Mouse (Mus musculus) adrenal gland, adult 8-10 months (tissue): ENCODE data around the gene Fam198b. TPM values are rescaled to one million over a fixed set of nuclear protein-coding genes. Genes with fewer than 3 reads are reported as not detected.
"Not testable (repeated sequence)": the region's sequence is repeated elsewhere in the genome, so short reads cannot be mapped to it uniquely, and the experiment has no call there.

ENCODE experiments used
- DNase-seq: peaks from one replicate; pipeline ENCODE4 v3.0.0; 2022
- total RNA-seq, 4 experiments: library from RNA; stranded (reverse); gene quantifications; 2 replicates each; pipeline ENCODE4 v1.2.4; 2022

Fam198b gene
- total RNA-seq, 4 experiments from 2014 or later: 2.9 to 39.5 (median 10.6) TPM

DNA sequence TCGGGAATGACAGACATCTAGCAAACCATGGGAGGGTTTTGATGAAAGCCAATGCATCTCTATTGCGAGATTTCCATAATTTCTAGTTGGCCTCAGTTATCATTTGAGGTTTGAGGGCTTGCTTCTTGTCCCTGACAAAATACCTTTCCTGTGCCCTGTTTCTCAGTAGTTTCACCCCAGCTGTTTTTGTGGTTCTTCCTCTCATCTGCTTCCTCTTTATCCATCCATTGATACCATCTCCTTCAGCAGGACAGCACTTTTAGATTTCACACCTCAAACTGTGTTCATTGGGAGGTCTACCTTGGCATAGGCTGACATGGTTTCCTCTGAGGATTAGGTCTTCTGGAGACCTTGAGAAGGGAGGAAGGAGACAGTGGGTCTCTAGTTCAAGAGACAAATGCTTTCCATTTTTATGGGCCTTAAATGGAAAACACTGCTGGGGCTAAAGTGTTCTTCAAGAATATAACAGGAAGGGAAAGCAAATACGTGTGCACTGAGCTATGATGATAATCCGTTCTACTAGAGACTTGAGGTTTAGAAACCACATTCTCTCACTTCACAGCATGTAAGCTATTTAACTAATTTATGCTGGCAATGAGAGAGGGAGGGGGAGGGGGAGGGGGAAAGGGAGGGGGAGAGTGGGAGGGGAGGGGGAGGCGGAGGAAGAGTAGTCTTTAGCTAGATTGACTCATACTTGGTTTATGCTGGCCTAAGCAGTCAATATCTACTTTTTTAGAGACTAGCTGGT lies 41.8 kb downstream of the Fam198b start:
- no peak for DNase-seq

DNA sequence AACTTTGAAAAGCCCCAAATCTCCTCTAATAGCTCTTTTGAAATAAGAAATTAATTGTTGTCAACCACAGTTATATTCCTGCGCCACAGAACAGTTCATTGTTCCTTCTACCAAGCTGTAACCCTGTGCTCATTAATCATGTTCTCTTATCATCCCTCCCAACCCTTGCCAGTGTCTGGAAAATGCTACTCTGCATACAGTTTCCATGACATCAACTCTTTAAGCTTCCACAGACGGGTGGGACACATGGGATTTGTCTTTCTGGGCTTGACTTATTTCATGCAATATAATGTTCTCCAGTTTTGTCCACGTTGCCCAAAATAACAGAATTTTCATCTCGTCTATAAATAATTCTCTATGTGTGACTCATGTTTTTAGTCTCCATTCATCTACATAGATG lies 42.7 kb downstream of the Fam198b start:
- DNase-seq: no peak

DNA sequence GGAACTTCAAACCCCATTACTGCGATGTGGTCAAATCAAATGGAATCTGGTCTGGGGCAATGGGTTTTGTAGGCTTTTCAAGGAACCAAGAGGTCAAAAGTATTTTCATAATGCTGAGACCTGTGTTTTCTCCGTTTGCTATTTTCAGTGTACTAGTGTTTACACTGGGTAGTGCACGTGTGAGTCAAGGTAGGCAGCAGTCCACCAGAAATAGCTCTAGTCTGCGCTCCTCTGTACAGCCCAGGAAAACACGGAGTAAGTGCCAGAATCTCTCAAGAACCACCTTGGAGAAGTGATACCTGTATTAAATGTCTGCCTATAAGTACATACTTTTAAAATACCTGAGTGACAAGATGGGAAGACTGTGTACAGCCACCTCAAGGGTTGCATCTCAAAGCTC lies 44.1 kb downstream of the Fam198b start:
- no peak for DNase-seq

DNA sequence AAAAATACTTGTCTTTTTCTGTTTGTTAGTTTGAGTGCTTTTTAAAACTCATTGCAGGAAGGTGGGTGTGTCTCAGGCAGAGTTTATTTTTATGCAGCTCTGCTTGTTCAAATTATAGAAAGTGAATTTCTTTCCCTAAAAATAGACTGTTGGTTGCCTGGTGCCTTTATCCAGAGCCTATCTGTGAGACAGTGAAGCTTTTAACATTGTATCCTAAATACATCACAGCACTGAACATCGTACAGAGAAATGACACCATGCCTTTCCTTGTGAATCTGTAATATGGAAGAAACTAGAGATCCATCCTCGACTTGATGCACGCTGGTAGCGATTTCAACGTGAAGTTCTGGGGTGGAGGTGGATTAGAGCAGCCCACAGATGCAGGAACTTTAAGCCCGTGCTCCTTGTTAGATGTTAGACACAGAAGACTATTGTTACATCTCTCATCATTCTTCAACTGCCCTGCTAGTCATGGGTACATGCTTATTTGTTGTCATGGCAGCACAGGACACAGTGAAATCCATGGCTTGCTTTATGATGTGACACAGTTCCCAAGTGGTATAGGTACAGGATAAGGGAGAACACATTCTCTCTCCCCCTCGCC lies 45.9 kb downstream of the Fam198b start:
- no peak for DNase-seq

DNA sequence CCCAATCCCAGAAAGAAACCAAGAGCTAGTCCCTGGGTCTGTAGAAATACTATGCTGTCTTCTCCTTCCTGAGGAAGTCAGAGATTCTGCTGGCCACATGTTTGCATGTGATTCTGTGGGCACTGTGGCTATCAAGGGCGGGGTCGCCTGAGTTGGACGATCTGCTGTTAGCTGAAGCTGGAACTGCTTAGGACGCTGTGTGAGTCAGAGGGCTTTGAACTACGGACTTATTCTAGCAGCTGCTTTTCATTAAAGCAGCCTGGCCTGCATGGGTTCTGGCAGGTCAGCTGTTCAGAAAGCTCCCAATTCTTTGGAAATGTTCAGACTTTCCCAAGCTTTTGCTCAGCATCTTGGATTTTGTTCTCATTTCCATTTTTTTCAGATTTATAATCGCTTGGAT lies 51.9 kb downstream of the Fam198b start:
- no peak for DNase-seq

DNA sequence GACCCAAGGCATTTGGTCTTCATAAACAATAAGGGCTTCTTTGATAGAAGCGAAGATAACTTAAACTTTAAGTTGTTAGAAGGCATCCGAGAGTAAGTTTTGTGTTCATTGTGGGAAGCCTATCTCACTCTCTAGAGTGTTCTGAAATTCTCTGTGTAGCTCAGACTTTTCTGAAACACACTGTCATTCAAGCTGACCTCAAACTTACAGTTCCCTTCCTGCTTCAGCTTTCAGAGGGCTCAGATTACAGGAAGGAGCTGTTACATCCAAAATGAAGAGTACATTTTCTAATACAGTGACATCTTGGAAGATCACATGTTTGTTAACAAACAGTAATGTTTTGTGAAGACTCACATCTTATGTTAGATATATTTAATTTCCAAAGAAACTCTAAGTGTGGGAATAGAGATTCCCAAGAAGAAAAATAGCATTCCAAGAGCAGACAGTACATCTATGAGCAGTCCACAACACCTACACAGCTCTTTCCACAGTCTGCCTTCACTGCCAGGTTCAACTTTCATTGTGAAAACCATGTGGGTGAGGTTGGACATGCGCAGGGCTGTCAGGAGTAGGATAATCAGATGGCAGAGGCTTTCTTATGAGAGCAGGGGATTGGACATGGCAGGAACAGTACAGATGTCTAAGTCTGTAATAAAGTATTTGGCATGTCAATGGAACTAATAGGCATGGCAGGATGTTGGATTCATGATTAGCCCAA lies 52.6 kb downstream of the Fam198b start:
- no peak for DNase-seq

DNA sequence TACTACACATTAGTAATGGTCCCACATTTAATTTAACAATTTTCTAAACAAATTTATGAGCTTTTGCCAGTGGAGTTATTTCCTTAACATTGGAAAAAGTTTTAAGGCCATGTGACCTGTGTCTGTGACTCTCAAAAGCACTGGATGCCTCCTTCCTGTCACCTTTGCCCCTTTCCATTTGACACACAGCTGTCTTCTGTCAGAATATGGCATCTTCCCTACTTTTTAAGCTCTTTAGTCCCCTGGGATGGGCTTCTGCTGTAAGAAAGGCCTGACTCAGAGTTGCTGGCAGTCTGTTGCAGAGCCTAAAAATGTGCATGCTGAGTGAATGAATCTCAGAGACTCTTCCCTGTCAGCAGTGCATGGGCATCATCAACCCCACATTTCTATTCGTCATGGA lies 63.4 kb downstream of the Fam198b start:
- no peak for DNase-seq

DNA sequence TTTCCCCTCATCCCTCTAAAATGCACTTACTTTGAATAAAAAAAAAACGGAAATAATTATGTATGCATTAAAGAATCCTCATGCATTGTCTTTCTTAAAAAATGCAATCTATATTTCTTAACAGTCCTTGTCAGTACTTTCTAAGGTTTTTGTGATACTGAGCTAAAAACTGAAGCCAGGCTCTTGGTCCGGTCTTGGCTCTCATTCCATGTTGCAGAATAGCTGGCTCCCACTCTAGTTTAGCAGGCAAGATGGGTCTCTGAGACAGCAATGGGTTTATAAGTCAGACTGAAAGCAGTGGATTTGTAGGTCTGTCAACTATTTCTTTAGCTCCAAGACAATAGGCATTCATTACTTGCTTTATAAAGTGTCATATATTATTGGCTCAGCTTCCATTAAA lies 63.8 kb downstream of the Fam198b start:
- DNase-seq: no peak

DNA sequence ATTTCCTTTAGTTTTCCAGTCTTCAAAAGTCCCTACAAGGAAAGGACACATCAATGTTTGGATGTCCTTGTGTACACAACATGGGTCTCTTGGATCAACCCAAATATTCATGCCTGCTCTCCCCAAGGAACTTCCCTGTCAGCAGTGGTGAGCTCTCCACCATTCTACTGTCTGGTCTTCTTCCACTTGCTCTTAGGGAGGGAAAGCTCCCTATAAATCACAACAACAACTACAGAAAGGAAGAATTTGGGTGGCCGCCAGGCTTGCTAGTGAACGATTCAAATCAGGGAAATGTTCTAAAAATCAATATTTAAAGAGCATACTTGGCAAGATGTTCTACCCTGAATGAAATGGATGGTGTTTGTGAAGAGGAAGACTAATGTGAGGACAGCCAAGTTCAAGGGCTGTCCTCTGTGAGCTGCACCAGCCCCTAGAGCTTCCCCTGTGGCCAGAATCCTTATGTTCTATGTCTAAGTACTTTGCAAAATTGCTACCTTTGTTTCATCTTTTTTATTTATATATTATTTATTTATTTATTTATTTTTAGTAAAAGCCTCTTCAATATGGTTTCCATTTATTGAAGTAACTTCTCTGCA lies 68.9 kb downstream of the Fam198b start:
- no peak for DNase-seq

DNA sequence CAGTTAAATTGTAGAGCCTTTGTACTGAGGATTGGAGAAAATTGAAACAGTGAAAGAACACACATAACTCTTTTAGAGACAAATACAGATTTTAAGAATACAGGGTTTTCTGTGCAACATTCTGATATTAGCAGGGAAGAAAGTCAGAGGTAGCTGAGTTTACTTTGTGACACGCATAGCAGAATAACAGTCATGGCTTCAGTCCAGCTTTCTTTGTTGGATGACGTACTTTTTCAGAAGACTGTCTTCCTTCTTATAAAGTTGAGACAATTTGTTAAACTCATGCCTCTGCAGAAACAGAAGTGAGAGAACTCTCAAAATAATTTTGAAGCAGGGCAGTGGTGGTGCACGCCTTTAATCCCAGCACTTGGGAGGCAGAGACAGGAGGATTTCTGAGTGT lies 70.9 kb downstream of the Fam198b start:
- no peak for DNase-seq

DNA sequence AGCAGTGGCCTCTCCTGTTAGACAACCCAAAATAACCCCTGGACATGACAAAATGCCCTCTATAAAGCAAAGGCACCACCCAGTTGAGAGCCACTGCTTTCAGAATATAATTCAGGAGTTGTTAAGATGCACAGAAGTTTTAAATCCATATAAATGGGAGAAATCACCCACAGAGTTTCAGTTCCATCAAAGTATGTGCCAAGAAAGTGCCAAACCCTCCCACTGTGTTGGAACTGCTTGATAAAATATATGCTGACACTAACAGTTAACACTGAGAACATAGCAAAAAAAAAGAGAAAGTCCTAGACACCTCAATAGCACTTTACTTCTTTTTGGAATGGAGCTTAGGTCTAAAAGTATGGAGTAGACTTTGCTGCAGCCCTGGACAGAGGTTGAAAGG lies 72.5 kb downstream of the Fam198b start:
- DNase-seq: no peak

DNA sequence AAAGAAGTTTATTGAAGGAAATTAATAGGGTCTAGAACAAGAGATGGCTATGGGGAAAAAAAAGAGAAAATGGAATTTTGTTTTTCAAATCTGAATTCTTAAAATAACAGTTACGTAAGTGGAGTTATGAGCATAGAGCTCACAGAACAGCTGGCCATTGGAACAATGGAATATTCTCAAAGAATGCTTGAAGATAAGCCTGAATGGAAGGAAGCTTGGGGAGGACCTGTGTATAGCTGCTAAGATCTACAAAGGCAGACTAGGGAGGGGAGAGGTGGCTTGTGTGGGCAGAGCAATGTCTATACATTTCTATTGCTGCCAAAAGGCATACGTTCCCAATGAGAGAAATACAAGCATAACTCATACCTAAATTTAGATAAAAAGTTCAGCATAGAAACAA lies 73.4 kb downstream of the Fam198b start:
- no peak for DNase-seq

DNA sequence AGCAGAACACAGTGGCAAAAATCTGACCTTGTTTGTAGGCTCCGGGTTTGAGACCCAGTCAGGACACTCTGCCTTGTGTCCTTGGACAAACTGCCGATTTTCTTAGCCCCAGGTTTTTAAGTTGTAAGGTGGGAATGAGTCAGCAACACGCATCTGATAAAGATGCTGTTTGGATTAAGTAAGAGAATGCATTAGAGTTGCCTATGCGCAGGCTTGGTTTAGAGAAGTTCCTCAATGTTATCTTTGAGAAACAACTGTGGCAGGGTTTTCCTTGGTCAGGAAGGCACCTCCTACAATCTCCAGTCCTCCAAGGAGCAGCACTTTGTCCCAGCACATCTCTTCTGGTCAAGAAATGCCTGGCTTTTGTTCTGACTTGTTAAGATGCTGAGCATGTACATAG lies 82.4 kb downstream of the Fam198b start:
- DNase-seq: no peak

DNA sequence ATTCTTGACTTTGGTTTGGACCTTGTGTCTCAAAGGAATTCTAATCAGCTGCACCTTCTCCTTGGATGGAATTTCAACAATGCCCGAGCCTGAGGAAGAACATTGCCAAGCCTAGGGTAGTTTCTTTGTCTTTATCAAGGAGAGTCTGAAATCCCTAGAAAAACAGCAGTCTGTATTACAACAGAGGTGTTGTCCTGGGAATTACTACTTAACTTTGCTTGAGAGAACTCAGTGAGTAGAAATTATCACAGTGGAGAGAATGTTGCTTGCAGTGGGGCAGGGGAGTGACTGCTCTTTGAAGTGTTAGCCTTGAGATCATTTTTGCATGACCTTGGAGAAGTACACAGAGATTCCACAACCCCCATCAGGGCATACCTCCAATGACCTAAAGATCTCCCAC lies 83.0 kb downstream of the Fam198b start:
- no peak for DNase-seq

DNA sequence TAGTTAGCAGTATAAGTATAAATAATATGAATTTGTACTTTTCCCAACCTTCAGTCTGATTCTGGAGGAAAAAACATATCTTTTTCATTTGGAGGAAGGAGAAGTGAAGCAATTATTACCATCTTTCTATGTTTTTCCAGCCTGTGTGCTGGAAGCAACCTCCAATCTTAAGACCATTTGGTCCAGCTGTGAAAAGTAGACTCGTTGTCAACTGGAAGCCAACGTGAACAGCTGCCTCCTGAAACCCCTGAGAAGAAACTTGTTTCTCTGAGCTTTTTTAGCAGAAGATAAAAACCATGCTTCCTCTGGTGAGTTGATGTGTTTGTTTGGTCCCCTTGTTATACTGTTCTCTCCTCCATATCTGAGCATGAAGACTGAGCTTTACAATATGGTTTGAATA lies 84.1 kb downstream of the Fam198b start:
- no peak for DNase-seq

DNA sequence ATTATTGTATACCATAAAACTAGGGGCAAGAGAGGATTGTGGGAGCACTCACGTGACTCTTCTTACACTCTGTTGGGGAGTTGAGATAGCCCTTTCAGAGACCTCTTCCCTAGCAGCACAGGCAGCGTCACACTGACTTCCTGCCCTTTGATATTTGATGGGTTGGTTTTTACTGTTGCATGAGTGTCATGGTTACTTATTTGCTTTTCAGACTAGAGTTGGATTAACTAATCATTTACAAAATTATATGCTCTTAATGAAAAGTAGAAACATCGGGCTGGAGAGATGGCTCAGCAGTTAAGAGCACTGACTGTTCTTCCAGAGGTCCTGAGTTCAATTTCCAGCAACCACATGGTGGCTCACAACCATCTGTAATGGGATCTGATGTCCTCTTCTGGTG lies 85.2 kb downstream of the Fam198b start:
- DNase-seq: not testable (repeated sequence)

DNA sequence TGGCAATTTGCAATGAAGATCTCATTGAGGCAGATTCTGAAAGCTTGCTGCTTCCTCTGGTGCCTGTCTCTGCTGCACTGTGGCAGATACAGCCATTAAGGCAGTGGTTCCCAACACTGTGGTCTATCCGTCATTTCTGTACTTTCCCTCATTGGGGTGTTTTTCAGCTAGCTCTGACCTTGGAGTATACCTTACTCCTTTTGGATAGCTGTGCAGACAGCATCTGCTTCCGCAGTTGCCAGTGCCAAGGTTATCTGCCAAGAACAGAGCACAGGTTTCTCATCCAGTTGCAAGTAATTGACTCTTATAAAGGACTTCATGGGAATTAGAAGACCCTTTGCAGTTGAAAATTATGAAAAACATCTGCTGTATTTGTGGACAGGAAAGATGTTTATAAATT lies 85.7 kb downstream of the Fam198b start:
- no peak for DNase-seq

DNA sequence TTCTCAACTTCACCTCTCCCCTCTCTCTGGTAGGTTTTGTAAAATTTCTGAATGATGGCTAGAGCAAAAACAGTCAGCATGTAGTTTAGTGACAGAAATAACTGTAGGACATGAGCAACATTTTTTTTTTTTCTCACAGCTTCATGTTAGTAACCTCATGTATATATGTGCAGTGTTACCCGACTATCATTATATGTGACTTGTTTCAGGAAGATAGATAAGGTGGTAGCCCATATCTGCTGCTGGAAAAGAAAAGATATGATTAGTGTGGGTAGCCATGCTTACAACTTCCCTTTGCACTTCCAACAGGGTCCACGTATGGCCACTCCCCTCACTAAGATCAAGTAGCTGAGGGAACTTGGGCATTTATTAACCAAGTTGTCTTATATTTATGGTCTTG lies 86.2 kb downstream of the Fam198b start:
- DNase-seq: no peak

DNA sequence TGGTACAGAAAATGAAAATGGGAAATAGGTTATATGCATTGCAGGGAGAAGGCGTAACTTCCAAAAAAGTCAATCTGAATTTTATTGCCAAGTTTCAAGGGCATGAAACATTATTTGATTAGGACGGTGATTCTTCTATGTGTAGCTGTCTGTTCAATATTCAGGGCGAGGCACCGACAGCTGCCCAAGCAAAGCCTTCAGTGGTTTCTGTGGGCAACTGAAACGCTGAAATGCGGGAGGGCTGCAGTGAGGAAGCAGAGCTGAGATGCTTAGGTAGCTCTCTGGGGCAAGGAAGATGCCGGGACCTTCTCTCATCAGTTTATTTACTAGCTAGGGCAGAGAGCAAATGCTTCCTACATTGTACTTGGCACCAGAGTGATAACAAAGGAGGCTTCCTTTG lies 87.2 kb downstream of the Fam198b start:
- DNase-seq: no peak

DNA sequence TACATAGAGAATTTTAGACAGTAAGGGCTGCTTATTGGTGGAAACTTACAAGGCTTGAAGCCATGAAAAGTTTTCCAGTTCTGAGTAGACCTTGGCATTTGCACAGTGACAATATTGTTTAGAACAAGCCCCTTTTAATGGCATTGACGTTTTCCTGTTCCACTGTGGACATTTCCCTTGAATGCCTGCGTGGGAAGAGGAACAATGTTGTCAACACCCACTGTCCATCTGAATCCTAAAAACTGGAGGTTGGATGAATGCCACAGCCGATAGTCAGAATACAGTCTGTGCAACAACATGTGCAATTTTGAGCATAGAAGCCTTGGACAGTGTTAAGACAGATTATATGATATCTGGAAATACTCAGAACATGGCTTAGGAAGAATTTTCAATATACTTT lies 92.5 kb downstream of the Fam198b start:
- no peak for DNase-seq

DNA sequence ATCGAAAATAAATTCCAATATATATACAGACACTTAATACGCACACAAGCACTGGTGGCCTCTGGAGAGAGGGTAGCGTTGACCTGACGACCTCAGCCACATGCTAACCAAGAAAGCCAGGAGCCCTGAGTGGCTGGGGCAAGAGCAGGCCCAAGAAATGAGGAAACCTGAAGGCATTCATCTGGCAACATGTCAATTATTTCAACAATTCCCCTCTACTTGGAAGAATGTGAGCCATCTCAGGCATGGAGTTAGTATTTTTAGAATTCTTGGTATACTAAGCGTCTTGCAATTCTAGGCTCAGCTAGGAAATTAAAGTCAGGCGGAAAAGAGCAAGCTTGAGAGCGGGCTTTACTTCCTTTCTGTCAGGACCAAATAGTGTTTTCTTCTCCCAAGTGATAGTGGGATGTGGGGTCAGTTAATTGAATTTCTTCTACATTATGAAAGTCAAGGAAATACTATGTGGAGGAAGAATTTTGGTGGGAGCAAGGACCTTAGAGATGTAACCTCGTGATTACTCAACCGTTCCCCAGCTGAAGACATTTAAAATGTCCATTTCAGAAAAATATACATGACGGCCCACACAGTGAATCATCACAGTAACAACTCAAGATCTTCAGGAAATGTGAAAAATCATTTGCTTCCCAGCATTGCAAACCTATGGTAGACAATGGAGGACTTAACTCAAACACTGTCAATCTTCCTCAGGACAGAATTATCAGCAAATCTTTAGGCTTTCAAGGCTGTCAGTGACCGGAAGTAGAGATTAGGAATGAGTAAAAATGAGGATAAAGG lies 93.5 kb downstream of the Fam198b start:
- no peak for DNase-seq

DNA sequence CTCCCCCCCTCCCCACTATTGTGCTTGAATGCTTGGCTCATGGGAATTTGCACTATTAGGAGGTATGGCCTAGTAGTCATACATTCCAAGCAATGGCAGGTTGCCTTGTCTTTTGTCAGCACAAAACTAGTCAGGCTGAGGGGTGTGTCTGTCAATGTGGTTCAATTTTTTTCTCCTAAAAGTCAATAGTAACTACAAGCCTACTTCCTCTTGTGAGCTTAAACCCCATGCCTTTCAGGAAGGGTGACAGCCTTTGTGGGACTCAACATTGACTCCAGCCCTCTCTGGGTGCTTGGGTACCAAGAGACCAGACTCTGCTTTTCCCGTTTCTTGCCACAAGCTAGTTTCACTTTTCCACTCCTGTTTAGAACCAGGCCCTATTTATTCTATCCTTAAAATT lies 96.4 kb downstream of the Fam198b start:
- no peak for DNase-seq

DNA sequence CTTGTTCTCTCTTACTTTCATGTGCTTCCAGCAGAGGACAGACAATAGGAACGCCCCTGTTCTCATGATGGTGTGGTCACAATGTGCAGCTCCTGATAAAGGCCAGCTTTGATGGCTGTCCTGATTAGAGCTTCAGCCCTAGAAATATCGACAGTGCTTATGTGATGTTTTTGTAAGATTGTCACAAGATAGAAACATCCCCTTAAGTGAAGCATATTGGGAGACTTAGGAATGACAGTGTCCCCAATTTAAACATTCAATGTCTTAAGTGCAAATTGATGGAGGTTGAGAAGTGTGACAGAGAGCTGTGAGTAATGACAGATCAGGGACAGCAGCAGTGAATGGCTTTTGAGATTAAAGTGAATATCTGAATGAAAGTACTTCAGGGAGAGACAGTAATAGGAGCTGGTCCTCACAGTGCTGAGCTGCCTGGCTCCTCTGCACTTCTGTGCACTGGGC lies 99.7 kb downstream of the Fam198b start:
- DNase-seq: no peak
